Mouse (Mus musculus): ENCODE results near the gene Gm10799.

DNA sequence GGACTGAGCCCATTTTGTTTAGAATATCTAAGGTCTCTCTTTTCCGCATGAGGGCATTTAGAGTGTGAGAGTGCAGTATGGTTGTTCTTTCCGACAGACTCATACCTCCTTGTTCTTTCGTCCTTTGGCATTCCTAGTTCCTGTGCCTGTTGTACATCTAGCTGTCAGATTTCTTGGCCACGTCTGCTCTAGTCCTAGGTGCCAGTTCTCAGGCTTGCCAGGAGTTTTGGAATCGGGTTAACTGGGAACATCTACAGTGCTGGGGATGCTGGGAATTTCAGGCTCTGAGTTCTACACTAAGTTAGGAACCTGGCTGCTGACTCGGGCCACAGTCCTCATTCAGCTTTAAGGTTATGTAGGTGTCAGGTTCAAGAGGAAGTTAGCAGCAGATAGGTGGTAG, 32.8 kb downstream of the Gm10799 start:
- TF ChIP-seq EP300 (IDR thresholded peaks at IDR 0.05; ENCODE audit: insufficient read depth, low read depth, low read length) (no peak), CTCF (IDR thresholded peaks at IDR 0.05; ENCODE audit: low read depth, low read length) (no peak), POLR2A (IDR thresholded peaks at IDR 0.05; ENCODE audit: insufficient read depth, low read length) (no peak)
